Mouse (Mus musculus) gastrocnemius, postnatal 25 days (tissue): Measurements from ENCODE around the gene Trpm2. TPM values are rescaled to one million over a fixed set of nuclear protein-coding genes. Genes with fewer than 3 reads are reported as not detected.

Source experiments
- total RNA-seq, 2 experiments: library from RNA; stranded (reverse); gene quantifications; 1 replicate in 1 of 2; 2 replicates in 1 of 2; pipeline ENCODE4 v1.2.3; 2021

The Trpm2 gene
- total RNA-seq, 2 experiments from 2014 or later: 0.26 to 0.83 TPM

Other genes starting within 250 kb of the Trpm2 start
- not detected for gene Krtap12-1, start 250.0 kb downstream of the Trpm2 start, total RNA-seq
- not detected for gene Gm10100, start 244.1 kb downstream of the Trpm2 start, total RNA-seq
- not detected for gene Gm18596, start 227.9 kb downstream of the Trpm2 start, total RNA-seq
- not detected for gene Gm9736, start 219.2 kb downstream of the Trpm2 start, total RNA-seq
- not detected for gene Gm3233, start 210.9 kb downstream of the Trpm2 start, total RNA-seq
- gene Gm3238, start 199.2 kb downstream of the Trpm2 start, total RNA-seq: not detected
- gene Gm7138, start 193.6 kb downstream of the Trpm2 start, total RNA-seq: not detected
- gene Gm3250, start 188.0 kb downstream of the Trpm2 start, total RNA-seq: not detected
- gene Gm7137, start 182.4 kb downstream of the Trpm2 start, total RNA-seq: not detected
- not detected for gene Gm9639, start 175.5 kb downstream of the Trpm2 start, total RNA-seq
- not detected for gene Gm19668, start 171.4 kb downstream of the Trpm2 start, total RNA-seq
- not detected for gene Gm9507, start 158.7 kb downstream of the Trpm2 start, total RNA-seq
- gene Gm2696, start 155.9 kb downstream of the Trpm2 start, total RNA-seq: not detected
- not detected for gene Krtap10-4, start 143.5 kb downstream of the Trpm2 start, total RNA-seq
- gene Krtap10-10, start 134.6 kb downstream of the Trpm2 start, total RNA-seq: not detected
- gene Gm36176, start 123.8 kb downstream of the Trpm2 start, total RNA-seq: not detected
- gene Gm10318, start 117.7 kb downstream of the Trpm2 start, total RNA-seq: not detected
- gene Gm3285, start 108.6 kb downstream of the Trpm2 start, total RNA-seq: not detected
- gene Lrrc3, start 68.0 kb downstream of the Trpm2 start, total RNA-seq: under 1 TPM; 0.18 to 0.32 TPM
- 1 to 10 TPM; 4.0 to 4.7 TPM for gene 1810043G02Rik, start 8.0 kb upstream of the Trpm2 start, total RNA-seq
- 1 to 10 TPM; 5.2 to 7.7 TPM for gene Pfkl, start 39.5 kb upstream of the Trpm2 start, total RNA-seq
- gene Dnmt3l, start 71.4 kb upstream of the Trpm2 start, total RNA-seq: not detected
- not detected for gene Aire, start 73.0 kb upstream of the Trpm2 start, total RNA-seq
- 1 to 10 TPM; 1.3 to 1.7 TPM for gene Icosl, start 98.7 kb upstream of the Trpm2 start, total RNA-seq
- 100 to 1,000 TPM; 225 to 235 TPM for gene D10Jhu81e, start 199.2 kb upstream of the Trpm2 start, total RNA-seq
- 1 to 10 TPM; 7.6 to 8.3 TPM for gene Pwp2, start 214.6 kb upstream of the Trpm2 start, total RNA-seq